In genomic region chr1:39614462-39615279, GRCm38 (mm10) we compare ENCODE assay signal across 8 mouse cellular contexts. TPM values are rescaled to one million over a fixed set of nuclear protein-coding genes. Genes with fewer than 3 reads are reported as not detected.
A peak's percentile ranks its signal among the peaks of the same experiment; 100 is the strongest.
DNase-seq lines count a peak whose midpoint lies in the region; ATAC-seq and TF ChIP-seq lines count a peak whose summit lies in the region.

No protein-coding gene starts in this region.

- 24% methylated on average over 11 of the region's 11 CpGs for WGBS in forebrain, postnatal 0 days
- WGBS in forebrain, embryonic 13.5 days = 24% methylated on average over 11 of the region's 11 CpGs
- WGBS in heart, embryonic 13.5 days = 12% methylated on average over 11 of the region's 11 CpGs
- 22% methylated on average over 11 of the region's 11 CpGs for WGBS in limb, embryonic 10.5 days
- 26% methylated on average over 11 of the region's 11 CpGs for WGBS in midbrain, embryonic 14.5 days

- H3K9me3 ChIP-seq in forebrain, postnatal 0 days (ENCODE audit: low read length) = no peaks in the 10 kb centered on the region
- H3K9me3 ChIP-seq in forebrain, embryonic 13.5 days (replicated peaks) = no peaks in the 10 kb centered on the region
- no peaks in the 10 kb centered on the region for H3K9me3 ChIP-seq in heart, embryonic 13.5 days
- H3K9me3 ChIP-seq in limb, embryonic 10.5 days (replicated peaks) = no peaks in the 10 kb centered on the region
- no peaks in the 10 kb centered on the region for H3K9me3 ChIP-seq in midbrain, embryonic 14.5 days (ENCODE audit: control insufficient read depth, low read length)

- no peak overlapping the region for H3K4me2 ChIP-seq in forebrain, postnatal 0 days (ENCODE audit: low read depth)
- no peak overlapping the region; the same call in 1 of the 2 replicates for H3K4me2 ChIP-seq in forebrain, embryonic 13.5 days
- H3K4me2 ChIP-seq in heart, embryonic 13.5 days = peak overlapping the region; percentile 49
- no peak overlapping the region for H3K4me2 ChIP-seq in midbrain, embryonic 14.5 days (ENCODE audit: low read length)

- H3K9ac ChIP-seq in forebrain, postnatal 0 days = no peak overlapping the region
- no peak overlapping the region for H3K9ac ChIP-seq in forebrain, embryonic 13.5 days
- no peak overlapping the region for H3K9ac ChIP-seq in heart, embryonic 13.5 days
- H3K9ac ChIP-seq in midbrain, embryonic 14.5 days (replicated peaks; ENCODE audit: low read length) = no peak overlapping the region

- no peaks in the 10 kb centered on the region for H3K27me3 ChIP-seq in forebrain, postnatal 0 days (ENCODE audit: insufficient read depth, low read length)
- no peaks in the 10 kb centered on the region for H3K27me3 ChIP-seq in forebrain, embryonic 13.5 days
- no peaks in the 10 kb centered on the region for H3K27me3 ChIP-seq in heart, embryonic 13.5 days (replicated peaks)
- H3K27me3 ChIP-seq in limb, embryonic 10.5 days (ENCODE audit: low read depth, poor library complexity, severe bottlenecking) = no peaks in the 10 kb centered on the region
- H3K27me3 ChIP-seq in midbrain, embryonic 14.5 days (ENCODE audit: control insufficient read depth, insufficient read depth, low read length) = no peaks in the 10 kb centered on the region

- no peaks in the 10 kb centered on the region for H3K36me3 ChIP-seq in forebrain, postnatal 0 days (ENCODE audit: insufficient read depth)
- H3K36me3 ChIP-seq in forebrain, embryonic 13.5 days (ENCODE audit: poor library complexity, severe bottlenecking) = no peaks in the 10 kb centered on the region
- no peaks in the 10 kb centered on the region for H3K36me3 ChIP-seq in heart, embryonic 13.5 days
- H3K36me3 ChIP-seq in limb, embryonic 10.5 days = no peaks in the 10 kb centered on the region
- no peaks in the 10 kb centered on the region for H3K36me3 ChIP-seq in midbrain, embryonic 14.5 days (ENCODE audit: control insufficient read depth, insufficient read depth, low read length)

- H3K4me3 ChIP-seq in forebrain, postnatal 0 days (ENCODE audit: low read depth, low read length) = no peak overlapping the region
- no peak overlapping the region for H3K4me3 ChIP-seq in forebrain, embryonic 13.5 days
- no peak overlapping the region for H3K4me3 ChIP-seq in heart, embryonic 13.5 days
- no peak overlapping the region for H3K4me3 ChIP-seq in limb, embryonic 10.5 days
- no peak overlapping the region for H3K4me3 ChIP-seq in midbrain, embryonic 14.5 days (replicated peaks; ENCODE audit: low read depth, low read length)

- DNase-seq in forebrain, postnatal 0 days = peak; percentile 67
- DNase-seq in Muller cell, postnatal 12 days (ENCODE audit: inconsistent ontology term) = peak; percentile 35
- DNase-seq in limb, embryonic 10.5 days (ENCODE audit: low spot score) = peak; percentile 81
- DNase-seq in midbrain, embryonic 14.5 days = peak; percentile 78
- peak; percentile 51 for DNase-seq in telencephalon, adult 2 months (ENCODE audit: low read depth, low spot score)

- peak; percentile 79 for TF ChIP-seq CTCF in forebrain, postnatal 0 days (IDR thresholded peaks at IDR 0.05; ENCODE audit: low read depth)

- H3K27ac ChIP-seq in forebrain, postnatal 0 days (ENCODE audit: low read depth, low read length) = no peak overlapping the region
- H3K27ac ChIP-seq in forebrain, embryonic 13.5 days = no peak overlapping the region
- no peak overlapping the region for H3K27ac ChIP-seq in heart, embryonic 13.5 days (replicated peaks)
- peak overlapping the region; percentile 61; the same call in 1 of the 2 replicates for H3K27ac ChIP-seq in limb, embryonic 10.5 days
- H3K27ac ChIP-seq in midbrain, embryonic 14.5 days (replicated peaks; ENCODE audit: low read depth, low read length) = no peak overlapping the region

- no peak for ATAC-seq in forebrain, postnatal 0 days
- ATAC-seq in forebrain, embryonic 13.5 days = no peak
- peak; percentile 69 for ATAC-seq in common myeloid progenitor, adult 5-6 weeks (replicated peaks; ENCODE audit: low read depth, poor library complexity, severe bottlenecking)
- ATAC-seq in heart, embryonic 13.5 days (ENCODE audit: extremely low read depth, insufficient number of reproducible peaks, low FRiP score, low TSS enrichment) = no peak
- ATAC-seq in midbrain, embryonic 14.5 days (ENCODE audit: low FRiP score, low TSS enrichment) = no peak

- H3K4me1 ChIP-seq in forebrain, postnatal 0 days (ENCODE audit: insufficient read depth) = no peaks in the 10 kb centered on the region
- no peaks in the 10 kb centered on the region for H3K4me1 ChIP-seq in forebrain, embryonic 13.5 days
- H3K4me1 ChIP-seq in heart, embryonic 13.5 days = peaks cover 7% of the 10 kb centered on the region
- H3K4me1 ChIP-seq in limb, embryonic 10.5 days = peaks cover 17% of the 10 kb centered on the region
- H3K4me1 ChIP-seq in midbrain, embryonic 14.5 days (ENCODE audit: control insufficient read depth, insufficient read depth, low read length) = peaks cover 4% of the 10 kb centered on the region; the same call in 1 of the 2 replicates

RNA-seq across cellular contexts. Expression of gene Creg2, which starts 36.6 kb away (rescaled TPM):
- total RNA-seq in forebrain, postnatal 0 days (2014; rRNA removed) = 9.8 and 13.1 TPM in 2 replicates
- polyA plus RNA-seq in forebrain, postnatal 0 days (2015; fragmentation: Nextera tagmentation; extraction: Ambion mirVana) = 2.8 and 6.9 TPM in 2 replicates
- polyA plus RNA-seq in forebrain, embryonic 13.5 days (2015; fragmentation: Nextera tagmentation; extraction: Ambion mirVana) = 0.33 and 0.56 TPM in 2 replicates
- total RNA-seq in common myeloid progenitor, adult 5-6 weeks (2017) = not detected in 2 replicates
- polyA plus RNA-seq in heart, embryonic 13.5 days (2015; fragmentation: Nextera tagmentation; extraction: Ambion mirVana) = not detected in 2 replicates
- polyA plus RNA-seq in limb, embryonic 10.5 days (2016; fragmentation: Nextera tagmentation; extraction: Ambion mirVana) = 0.06 TPM in 1 of 2 replicates, not detected in the other
- polyA plus RNA-seq in midbrain, embryonic 14.5 days (2014; fragmentation: Nextera tagmentation; extraction: Ambion mirVana) = 4.2 and 5.8 TPM in 2 replicates

RNA-seq across cellular contexts. Expression of gene Rnf149, which starts 37.5 kb away (rescaled TPM):
- 27.5 and 29.5 TPM in 2 replicates for total RNA-seq in forebrain, postnatal 0 days (2014; rRNA removed)
- 8.5 and 20.0 TPM in 2 replicates for polyA plus RNA-seq in forebrain, postnatal 0 days (2015; fragmentation: Nextera tagmentation; extraction: Ambion mirVana)
- 20.0 and 20.7 TPM in 2 replicates for polyA plus RNA-seq in forebrain, embryonic 13.5 days (2015; fragmentation: Nextera tagmentation; extraction: Ambion mirVana)
- 30.4 and 40.7 TPM in 2 replicates for total RNA-seq in common myeloid progenitor, adult 5-6 weeks (2017)
- polyA plus RNA-seq in heart, embryonic 13.5 days (2015; fragmentation: Nextera tagmentation; extraction: Ambion mirVana) = 14.5 and 15.2 TPM in 2 replicates
- polyA plus RNA-seq in limb, embryonic 10.5 days (2016; fragmentation: Nextera tagmentation; extraction: Ambion mirVana) = 24.2 and 25.7 TPM in 2 replicates
- 21.5 and 25.7 TPM in 2 replicates for polyA plus RNA-seq in midbrain, embryonic 14.5 days (2014; fragmentation: Nextera tagmentation; extraction: Ambion mirVana)
